Mouse (Mus musculus): ENCODE data around the gene Elovl3.
"Not testable (repeated sequence)": the region's sequence is repeated elsewhere in the genome, so short reads cannot be mapped to it uniquely, and the experiment has no call there.

Gene Elovl3

GRCm38 (mm10) chr19:46135789-46136638 lies 4.3 kb downstream of the Elovl3 start:
- peak; percentile 51 to 56 for DNase-seq

GRCm38 (mm10) chr19:46136639-46137580 lies 5.2 kb downstream of the Elovl3 start:
- DNase-seq, result peak; percentile 35 to 49

GRCm38 (mm10) chr19:46140324-46140723 lies 8.6 kb downstream of the Elovl3 start:
- DNase-seq, result no peak

- DNase-seq, result no peak
Measured at GRCm38 (mm10) chr19:46141091-46141490, 9.4 kb downstream of the Elovl3 start.

GRCm38 (mm10) chr19:46147511-46148371 lies 16.0 kb downstream of the Elovl3 start, which contains the start of gene Pitx3:
TSS of gene Pitx3 (minus strand) at chr19:46148326.
- peak in 1 of 2 experiments; percentile 8 for DNase-seq

GRCm38 (mm10) chr19:46148372-46148760 lies 16.7 kb downstream of the Elovl3 start:
- DNase-seq, result peak in 1 of 2 experiments; percentile 28

GRCm38 (mm10) chr19:46149091-46149490 lies 17.4 kb downstream of the Elovl3 start:
- DNase-seq, result no peak

- peak; percentile 91 to 95 for DNase-seq
Measured at GRCm38 (mm10) chr19:46152127-46152803, 20.6 kb downstream of the Elovl3 start, which contains the start of gene Gbf1. TSS of gene Gbf1 (plus strand) at chr19:46152509.

GRCm38 (mm10) chr19:46165950-46166349 lies 34.3 kb downstream of the Elovl3 start:
- no peak for DNase-seq

- DNase-seq, result not testable (repeated sequence)
Measured at GRCm38 (mm10) chr19:46167169-46167568, 35.5 kb downstream of the Elovl3 start.

GRCm38 (mm10) chr19:46169396-46169795 lies 37.7 kb downstream of the Elovl3 start:
- no peak for DNase-seq

GRCm38 (mm10) chr19:46169913-46170312 lies 38.2 kb downstream of the Elovl3 start:
- no peak for DNase-seq

- DNase-seq, result no peak
Measured at GRCm38 (mm10) chr19:46172541-46172940, 40.8 kb downstream of the Elovl3 start.

GRCm38 (mm10) chr19:46175173-46175572 lies 43.5 kb downstream of the Elovl3 start:
- no peak for DNase-seq

GRCm38 (mm10) chr19:46177046-46177445 lies 45.3 kb downstream of the Elovl3 start:
- DNase-seq, result no peak

GRCm38 (mm10) chr19:46180274-46180673 lies 48.6 kb downstream of the Elovl3 start:
- DNase-seq, result no peak

GRCm38 (mm10) chr19:46182241-46182640 lies 50.5 kb downstream of the Elovl3 start:
- DNase-seq, result no peak
